Mouse (Mus musculus): ENCODE measurements around the gene Aff1.
A peak's percentile ranks its signal among the peaks of the same experiment; 100 is the strongest.

The Aff1 gene

GRCm38 (mm10) chr5:103753511-103754329 lies 61.5 kb downstream of the Aff1 start:
- DNase-seq = peak; percentile 93 to 94

- peak; percentile 54 to 55 for DNase-seq
Measured at GRCm38 (mm10) chr5:103754330-103755134, 62.4 kb downstream of the Aff1 start.

GRCm38 (mm10) chr5:103755135-103755487 lies 62.9 kb downstream of the Aff1 start:
- DNase-seq = no peak

GRCm38 (mm10) chr5:103756231-103756714 lies 64.1 kb downstream of the Aff1 start:
- peak; percentile 66 to 84 for DNase-seq

GRCm38 (mm10) chr5:103758491-103758890 lies 66.3 kb downstream of the Aff1 start:
- DNase-seq = no peak

GRCm38 (mm10) chr5:103759489-103760424 lies 67.6 kb downstream of the Aff1 start:
- peak in 1 of 2 experiments; percentile 73 for DNase-seq

- peak; percentile 80 to 89 for DNase-seq
Measured at GRCm38 (mm10) chr5:103760425-103761131, 68.4 kb downstream of the Aff1 start.

- no peak for DNase-seq
Measured at GRCm38 (mm10) chr5:103761754-103762153, 69.6 kb downstream of the Aff1 start.

GRCm38 (mm10) chr5:103762850-103763254 lies 70.7 kb downstream of the Aff1 start:
- DNase-seq = peak; percentile 44 to 63

GRCm38 (mm10) chr5:103765356-103765755 lies 73.2 kb downstream of the Aff1 start:
- no peak for DNase-seq

- no peak for DNase-seq
Measured at GRCm38 (mm10) chr5:103765758-103766431, 73.7 kb downstream of the Aff1 start.

- no peak for DNase-seq
Measured at GRCm38 (mm10) chr5:103766432-103766815, 74.2 kb downstream of the Aff1 start.

GRCm38 (mm10) chr5:103768961-103769360 lies 76.8 kb downstream of the Aff1 start:
- no peak for DNase-seq

- DNase-seq = no peak
Measured at GRCm38 (mm10) chr5:103769701-103770100, 77.5 kb downstream of the Aff1 start.

GRCm38 (mm10) chr5:103770447-103771222 lies 78.5 kb downstream of the Aff1 start:
- peak in 1 of 2 experiments; percentile 27 for DNase-seq

GRCm38 (mm10) chr5:103771380-103771779 lies 79.2 kb downstream of the Aff1 start:
- DNase-seq = no peak

GRCm38 (mm10) chr5:103772252-103772651 lies 80.1 kb downstream of the Aff1 start:
- no peak for DNase-seq

- no peak for DNase-seq
Measured at GRCm38 (mm10) chr5:103773100-103773552, 81.0 kb downstream of the Aff1 start.

GRCm38 (mm10) chr5:103774703-103775333 lies 82.6 kb downstream of the Aff1 start:
- no peak for DNase-seq

- no peak for DNase-seq
Measured at GRCm38 (mm10) chr5:103775429-103775828, 83.3 kb downstream of the Aff1 start.

All from thymus, postnatal 36 days (tissue).